Mouse (Mus musculus) brain, embryonic 14.5 days (tissue): ENCODE results near the gene Map2. TPM values are rescaled to one million over a fixed set of nuclear protein-coding genes. Genes with fewer than 3 reads are reported as not detected.

Source experiments
- DNase-seq: peaks from one replicate; pipeline ENCODE4 v3.0.0-alpha.2; 2011; ENCODE audit warnings: low read depth
- CTCF ChIP-seq: fragments of 200-500 bp; IDR thresholded peaks from 2 replicates; pipeline ENCODE4 v1.5.1; 2012; ENCODE audit warnings: inconsistent platforms, mild to moderate bottlenecking, moderate library complexity, borderline replicate concordance; ENCODE audit not compliant: insufficient read depth, insufficient read length; ENCODE audit errors: extremely low read depth
- POLR2A ChIP-seq: fragments of 200-500 bp; IDR thresholded peaks from 2 replicates; pipeline ENCODE4 v1.6.1; 2012; ENCODE audit warnings: mild to moderate bottlenecking, inconsistent platforms, borderline replicate concordance; ENCODE audit not compliant: poor library complexity, insufficient read depth, insufficient read length, severe bottlenecking; ENCODE audit errors: extremely low read depth
- polyA plus RNA-seq: library from polyadenylated mRNA; depleted of rRNA; stranded (reverse); fragments of >200 nt; gene quantifications from 2 replicates; pipeline ENCODE4 v1.2.3, GENCODE M21; 2012

Map2 gene
- polyA plus RNA-seq, 1 experiment = 500 TPM

DNA sequence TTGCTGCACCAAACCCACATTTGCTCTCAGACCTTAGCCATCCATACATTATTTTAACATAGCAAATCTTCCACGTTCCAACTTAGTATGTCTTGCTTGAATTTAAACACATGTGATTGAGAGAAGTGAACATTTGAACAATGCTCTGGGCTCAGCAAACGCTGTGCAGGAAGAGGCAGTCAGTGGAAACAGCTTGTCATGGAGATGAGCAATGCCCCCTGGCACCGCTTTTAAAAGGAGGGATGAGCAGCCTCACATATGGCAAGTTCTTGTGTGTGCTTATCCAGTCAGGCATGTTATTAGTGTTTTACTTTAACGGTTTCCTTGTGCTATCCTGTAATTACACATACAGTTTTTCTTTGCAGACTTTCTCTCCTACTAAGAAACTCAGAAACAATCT is 46.4 kb downstream of the Map2 start:
- TF ChIP-seq POLR2A (no peak), CTCF (no peak)
- DNase-seq = peak; percentile 69

DNA sequence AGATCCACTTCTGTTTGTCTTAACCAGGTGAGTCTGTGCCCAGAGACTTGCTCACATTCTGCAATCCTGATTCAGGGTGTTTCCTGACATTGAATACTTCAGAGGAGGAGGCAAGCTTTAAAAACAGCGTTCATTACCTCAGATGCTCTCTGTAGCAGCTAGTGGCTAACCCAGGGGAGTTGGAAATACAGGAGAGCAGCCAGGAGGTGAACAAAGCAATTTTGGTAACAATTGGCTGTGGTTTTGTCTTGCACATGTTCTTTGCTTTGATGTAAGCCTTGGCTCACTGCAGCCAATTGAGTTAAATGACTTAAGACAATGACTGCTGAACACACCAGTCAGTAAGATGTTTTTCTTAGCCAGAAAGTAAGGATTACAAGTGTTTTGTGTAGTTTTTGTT is 48.3 kb downstream of the Map2 start:
- TF ChIP-seq POLR2A = no peak
- peak; percentile 37 for DNase-seq

DNA sequence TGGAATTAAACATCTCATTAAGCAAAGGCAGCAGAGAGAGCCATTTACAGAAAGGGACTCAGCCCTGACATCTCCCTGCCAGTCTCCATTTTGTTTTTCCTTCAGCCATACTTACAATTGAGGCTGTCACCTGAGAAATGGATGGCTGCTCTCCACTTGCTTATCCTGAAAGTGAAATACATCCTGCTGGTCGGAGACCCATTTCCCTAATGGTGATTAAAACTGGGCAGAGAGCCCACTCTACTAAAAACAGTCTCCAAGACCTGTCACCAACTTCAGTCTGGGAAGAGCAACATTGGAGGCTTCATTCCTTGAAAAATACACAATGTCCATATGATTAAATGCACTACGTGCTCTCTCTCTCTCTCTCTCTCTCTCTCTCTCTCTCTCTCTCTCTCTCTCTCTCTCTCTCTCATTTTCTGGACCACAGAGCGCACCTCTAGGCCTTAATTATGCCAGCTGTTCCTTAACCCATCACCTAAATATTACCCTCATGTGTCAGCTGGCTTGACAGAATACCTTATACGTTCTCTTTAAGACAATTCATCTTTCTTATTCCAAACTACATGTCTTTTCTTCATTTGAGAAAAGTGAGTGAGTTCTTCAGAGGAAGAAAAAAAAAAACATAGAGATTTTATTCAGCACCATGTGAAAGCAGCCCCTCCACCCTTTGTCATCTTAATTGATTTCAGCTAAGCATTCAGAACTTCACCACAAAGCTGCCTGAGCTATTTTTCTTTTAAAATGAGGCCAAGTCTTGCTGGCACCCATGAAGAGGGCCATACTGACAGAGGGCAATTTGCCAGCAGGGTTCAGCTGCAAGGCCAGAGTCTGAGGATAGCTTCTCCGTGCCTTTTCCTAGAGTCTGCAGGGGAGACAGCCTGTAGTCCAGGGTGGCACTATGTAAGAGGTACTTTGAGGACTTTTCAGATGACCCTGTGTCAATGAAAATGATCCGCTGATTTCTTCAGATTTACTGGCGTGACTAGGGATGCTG is 51.6 kb downstream of the Map2 start:
- DNase-seq = peak; percentile 94
- TF ChIP-seq POLR2A (no peak), CTCF (no peak)

DNA sequence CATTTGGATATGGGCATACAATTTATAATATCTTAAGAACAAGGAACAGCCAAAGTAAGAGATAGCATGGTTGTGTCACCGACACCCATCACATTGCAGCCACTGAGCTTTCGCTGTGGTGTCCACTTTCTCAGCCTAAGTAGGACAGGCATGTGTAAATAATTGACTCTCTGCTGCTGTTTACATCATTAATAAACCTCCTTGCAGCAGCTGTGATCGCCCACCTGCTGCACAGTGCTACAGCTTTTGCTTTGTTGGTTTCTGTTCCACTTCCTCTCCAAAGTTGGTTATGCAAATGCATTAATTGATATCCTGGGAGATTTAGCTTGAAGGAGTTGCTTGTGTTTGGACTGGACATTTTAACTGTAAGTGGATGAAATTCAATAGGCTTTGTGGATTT is 53.1 kb downstream of the Map2 start:
- DNase-seq = peak; percentile 85
- no peak for TF ChIP-seq CTCF
- TF ChIP-seq POLR2A = no peak

DNA sequence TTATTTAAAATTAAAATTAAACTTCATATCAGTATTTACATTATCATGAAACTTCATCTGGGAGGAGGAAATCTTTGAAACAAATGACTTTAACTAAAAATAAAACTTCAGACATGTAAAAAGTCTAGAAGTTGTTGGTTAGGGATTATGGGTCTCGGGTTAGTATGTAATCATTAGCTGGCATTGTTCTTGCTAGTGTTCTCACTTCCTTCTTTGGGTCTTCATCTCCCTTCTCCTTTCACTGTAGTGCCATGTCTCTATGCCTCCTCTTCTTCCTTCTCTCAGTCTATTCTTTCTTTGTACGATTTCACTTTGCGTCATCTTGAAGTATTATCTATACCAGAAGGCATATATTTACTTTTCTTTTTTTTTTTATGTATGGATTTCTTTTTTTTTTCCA is 55.3 kb downstream of the Map2 start:
- no peak for TF ChIP-seq CTCF
- TF ChIP-seq POLR2A = no peak
- DNase-seq = no peak

DNA sequence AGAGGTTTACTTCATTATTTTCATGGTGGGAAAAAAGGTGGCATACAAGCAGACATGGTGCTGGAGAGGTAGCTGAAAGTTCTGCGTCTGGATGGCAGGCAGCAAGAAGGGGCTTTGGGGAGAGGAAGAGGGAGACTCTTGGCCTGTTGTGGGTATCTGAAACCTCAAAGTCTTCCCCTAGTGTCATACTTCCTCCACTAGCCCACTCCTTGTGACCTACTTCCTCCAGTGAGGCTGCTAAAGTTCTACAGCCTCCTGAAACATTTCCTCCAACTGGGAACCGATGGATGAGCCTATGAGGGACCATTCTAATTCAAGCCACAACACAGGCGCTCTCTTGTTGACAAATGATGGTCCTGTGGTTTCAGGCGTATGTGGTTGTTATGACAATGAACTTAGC is 56.9 kb downstream of the Map2 start:
- no peak for DNase-seq
- no peak for TF ChIP-seq CTCF
- no peak for TF ChIP-seq POLR2A

DNA sequence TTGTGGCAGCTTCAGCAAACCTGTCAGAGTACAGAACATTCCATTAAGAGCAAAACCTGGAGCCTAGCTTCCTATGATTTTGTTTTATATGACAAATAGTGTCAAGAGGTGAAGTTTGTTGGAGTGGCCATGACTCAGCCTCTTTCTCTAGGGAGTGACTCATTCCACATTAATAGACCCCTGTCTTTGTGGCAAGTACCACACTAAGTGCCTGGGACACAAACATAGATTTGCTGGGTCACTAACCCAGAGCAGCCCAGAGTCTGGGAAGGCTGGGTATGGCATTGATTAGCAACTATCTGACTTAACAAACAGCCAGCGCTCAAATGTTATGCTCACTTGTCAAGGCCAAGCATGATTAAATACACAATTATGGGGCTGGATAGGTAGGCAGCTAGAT is 69.8 kb downstream of the Map2 start:
- no peak for TF ChIP-seq POLR2A
- TF ChIP-seq CTCF = no peak

GRCm38 (mm10) chr1:66251649-66252332 is 76.7 kb downstream of the Map2 start:
- TF ChIP-seq POLR2A (no peak), CTCF (no peak)
- peak; percentile 77 for DNase-seq

More for the DNA sequence above, 69.8 kb downstream of the Map2 start:
- DNase-seq = no peak

GRCm38 (mm10) chr1:66252333-66252724 is 77.3 kb downstream of the Map2 start:
- TF ChIP-seq POLR2A (no peak), CTCF (no peak)
- no peak for DNase-seq

GRCm38 (mm10) chr1:66263220-66263619 is 88.1 kb downstream of the Map2 start:
- TF ChIP-seq CTCF (no peak), POLR2A (no peak)
- peak; percentile 51 for DNase-seq

DNA sequence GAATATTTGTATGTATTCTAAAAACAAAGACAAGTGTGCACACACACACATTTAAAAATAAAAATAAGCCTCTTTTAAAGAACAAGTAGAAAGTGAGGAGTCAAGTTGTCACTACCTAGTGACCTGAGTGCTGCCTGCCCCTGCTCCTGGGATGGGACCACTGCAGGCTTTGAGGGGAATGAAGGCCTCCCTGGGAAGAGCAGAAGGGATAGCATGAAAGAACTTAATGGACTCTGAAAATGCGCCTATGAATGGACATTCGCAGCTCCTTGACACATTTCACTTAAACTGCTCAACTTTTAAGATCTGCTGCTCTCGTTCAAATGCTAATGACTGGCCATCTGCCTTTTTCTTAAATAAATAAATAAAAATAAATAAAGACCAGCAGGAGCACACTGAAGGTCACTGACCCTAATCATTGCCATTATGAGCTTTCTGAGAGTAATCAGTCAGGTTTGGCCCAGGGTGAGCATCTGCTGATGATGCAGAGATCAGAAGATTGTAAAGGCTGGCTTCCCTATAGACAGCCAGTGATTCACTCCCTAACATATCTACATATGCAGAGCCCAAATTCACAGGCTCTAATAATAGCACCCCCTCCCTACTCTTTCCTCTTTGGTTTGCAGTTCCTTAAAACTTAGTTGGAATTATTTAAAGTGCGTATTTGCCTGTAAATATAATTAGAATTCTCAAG is 91.3 kb downstream of the Map2 start:
- TF ChIP-seq CTCF (no peak), POLR2A (no peak)
- peak; percentile 37 for DNase-seq
